Mouse (Mus musculus) hindbrain, embryonic 16.5 days (tissue): Measurements from ENCODE around the gene Manba. TPM values are rescaled to one million over a fixed set of nuclear protein-coding genes. Genes with fewer than 3 reads are reported as not detected.

Experiments
- ATAC-seq: fragments of 200-750 bp; cut with Nextera tagmentation; 2 replicates; pipeline ENCODE4 v1.8.0; 2017; ENCODE audit warnings: moderate TSS enrichment, moderate library complexity
- H3K27ac ChIP-seq: fragments of 300-500 bp; sonication (generic); 2 replicates; pipeline ENCODE4 v1.5.1; 2014; ENCODE audit warnings: low read depth, mild to moderate bottlenecking, control low read depth, low read length, moderate library complexity
- H3K27me3 ChIP-seq: fragments of 300-500 bp; sonication (generic); replicated peaks from 2 replicates; pipeline ENCODE4 v1.6.1; 2014; ENCODE audit warnings: low read length; ENCODE audit not compliant: control insufficient read depth, insufficient read depth
- H3K36me3 ChIP-seq: fragments of 300-500 bp; sonication (generic); 2 replicates; pipeline ENCODE4 v1.6.1; 2014; ENCODE audit warnings: mild to moderate bottlenecking, low read length, moderate library complexity, mixed read lengths; ENCODE audit not compliant: control insufficient read depth, insufficient read depth
- H3K4me1 ChIP-seq: fragments of 300-500 bp; sonication (generic); 2 replicates; pipeline ENCODE4 v1.6.1; 2014; ENCODE audit warnings: low read depth, low read length; ENCODE audit not compliant: control insufficient read depth, insufficient read depth
- H3K4me2 ChIP-seq: fragments of 300-500 bp; sonication (generic); 2 replicates; pipeline ENCODE4 v1.6.1; 2014; ENCODE audit warnings: mild to moderate bottlenecking, low read length, control low read depth, moderate library complexity
- H3K4me3 ChIP-seq: fragments of 300-500 bp; sonication (generic); 2 replicates; pipeline ENCODE4 v1.5.1; 2014; ENCODE audit warnings: mild to moderate bottlenecking, low read length, control low read depth, moderate library complexity
- H3K9ac ChIP-seq: fragments of 300-500 bp; sonication (generic); 2 replicates; pipeline ENCODE4 v1.6.1; 2014; ENCODE audit warnings: low read depth, mild to moderate bottlenecking, control low read depth, low read length, moderate library complexity
- H3K9me3 ChIP-seq: fragments of 300-500 bp; sonication (generic); 2 replicates; pipeline ENCODE4 v1.6.1; 2014; ENCODE audit warnings: mild to moderate bottlenecking, low read length, moderate library complexity; ENCODE audit not compliant: control insufficient read depth
- WGBS: fragments of 180-500 bp; shearing (Covaris S2); extraction: QIAGEN DNeasy Blood & Tissue Kit; methylation state at CpG from one replicate; pipeline ENCODE4 v1.1.7; 2014; 5-methylcytosine and 5-hydroxymethylcytosine counted together
- polyA plus RNA-seq: library from polyadenylated mRNA; unstranded; fragments of >200 nt; fragmentation: Nextera tagmentation; extraction: Ambion mirVana; gene quantifications from 2 replicates; pipeline ENCODE4 v1.2.1, GENCODE M21; 2015

Gene Manba
- polyA plus RNA-seq, 1 experiment from 2014 or later: 9.0 TPM

- Histone ChIP-seq H3K27ac (no peak overlapping the region), H3K4me2 (no peak overlapping the region)
- 91% methylated on average over 5 of the region's 5 CpGs for WGBS
These were observed 13.5 kb downstream of the Manba start for GRCm38 (mm10) chr3:135498891-135499290.

GRCm38 (mm10) chr3:135503160-135503559, 17.7 kb downstream of the Manba start:
- no peak overlapping the region for H3K4me2 ChIP-seq
- H3K9ac ChIP-seq: no peak overlapping the region
- no peak for ATAC-seq
- no peak overlapping the region for H3K4me3 ChIP-seq
- no peaks in the 10 kb centered on the region for H3K4me1 ChIP-seq
- WGBS: 92% methylated on average over 5 of the region's 5 CpGs
- H3K9me3 ChIP-seq: no peaks in the 10 kb centered on the region
- no peaks in the 10 kb centered on the region for H3K27me3 ChIP-seq
- no peak overlapping the region for H3K27ac ChIP-seq
- H3K36me3 ChIP-seq: no peaks in the 10 kb centered on the region

More at GRCm38 (mm10) chr3:135498891-135499290, 13.5 kb downstream of the Manba start:
- Histone ChIP-seq H3K9me3 (no peaks in the 10 kb centered on the region; the same call in 1 of the 2 replicates), H3K4me1 (no peaks in the 10 kb centered on the region), H3K36me3 (no peaks in the 10 kb centered on the region), H3K9ac (no peak overlapping the region), H3K27me3 (no peaks in the 10 kb centered on the region), H3K4me3 (no peak overlapping the region)
- no peak for ATAC-seq

GRCm38 (mm10) chr3:135505369-135505909, 20.0 kb downstream of the Manba start:
- Histone ChIP-seq H3K9ac (no peak overlapping the region), H3K27me3 (no peaks in the 10 kb centered on the region), H3K4me1 (no peaks in the 10 kb centered on the region), H3K9me3 (no peaks in the 10 kb centered on the region), H3K36me3 (no peaks in the 10 kb centered on the region), H3K4me3 (no peak overlapping the region), H3K27ac (no peak overlapping the region), H3K4me2 (no peak overlapping the region)
- no peak for ATAC-seq
- WGBS: 58% methylated on average over 10 of the region's 10 CpGs

GRCm38 (mm10) chr3:135505916-135506482, 20.6 kb downstream of the Manba start:
- ATAC-seq: no peak
- no peaks in the 10 kb centered on the region for H3K36me3 ChIP-seq
- WGBS: 90% methylated on average over 13 of the region's 13 CpGs
- H3K27me3 ChIP-seq: no peaks in the 10 kb centered on the region
- no peaks in the 10 kb centered on the region for H3K9me3 ChIP-seq
- H3K27ac ChIP-seq: no peak overlapping the region
- H3K4me3 ChIP-seq: no peak overlapping the region
- no peaks in the 10 kb centered on the region for H3K4me1 ChIP-seq
- no peak overlapping the region for H3K9ac ChIP-seq
- H3K4me2 ChIP-seq: no peak overlapping the region

- Histone ChIP-seq H3K27ac (no peak overlapping the region), H3K9ac (no peak overlapping the region), H3K4me1 (no peaks in the 10 kb centered on the region), H3K36me3 (no peaks in the 10 kb centered on the region), H3K27me3 (no peaks in the 10 kb centered on the region), H3K4me3 (no peak overlapping the region), H3K9me3 (no peaks in the 10 kb centered on the region), H3K4me2 (no peak overlapping the region)
- no peak for ATAC-seq
- 90% methylated on average over 7 of the region's 7 CpGs for WGBS
These were observed 22.1 kb downstream of the Manba start for GRCm38 (mm10) chr3:135507506-135507905.

- Histone ChIP-seq H3K4me2 (no peak overlapping the region), H3K4me1 (no peaks in the 10 kb centered on the region), H3K27ac (no peak overlapping the region), H3K9me3 (no peaks in the 10 kb centered on the region), H3K27me3 (no peaks in the 10 kb centered on the region), H3K9ac (no peak overlapping the region), H3K4me3 (no peak overlapping the region), H3K36me3 (no peaks in the 10 kb centered on the region)
- WGBS: 88% methylated on average over 1 of the region's 1 CpGs
- ATAC-seq: no peak
These were observed 22.8 kb downstream of the Manba start for GRCm38 (mm10) chr3:135508191-135508590.

- Histone ChIP-seq H3K9ac (no peak overlapping the region), H3K4me1 (0 out of 2 replicates have a peak, but pooled peaks cover 3% of the 10 kb centered on the region), H3K27ac (no peak overlapping the region), H3K4me3 (no peak overlapping the region), H3K9me3 (no peaks in the 10 kb centered on the region), H3K36me3 (no peaks in the 10 kb centered on the region), H3K27me3 (no peaks in the 10 kb centered on the region), H3K4me2 (no peak overlapping the region)
- ATAC-seq: no peak
- 87% methylated on average over 3 of the region's 3 CpGs for WGBS
These were observed 25.0 kb downstream of the Manba start for GRCm38 (mm10) chr3:135510372-135510771.

GRCm38 (mm10) chr3:135511683-135512082, 26.3 kb downstream of the Manba start:
- no peak overlapping the region for H3K4me2 ChIP-seq
- no peak overlapping the region for H3K4me3 ChIP-seq
- WGBS: 52% methylated on average over 11 of the region's 11 CpGs
- no peaks in the 10 kb centered on the region for H3K36me3 ChIP-seq
- no peak overlapping the region for H3K9ac ChIP-seq
- H3K9me3 ChIP-seq: no peaks in the 10 kb centered on the region
- 0 out of 2 replicates have a peak, but pooled peaks cover 3% of the 10 kb centered on the region for H3K4me1 ChIP-seq
- 0 out of 2 replicates have a peak, but pooled peaks have one; percentile 55 for ATAC-seq
- no peaks in the 10 kb centered on the region for H3K27me3 ChIP-seq
- no peak overlapping the region for H3K27ac ChIP-seq

- Histone ChIP-seq H3K4me1 (0 out of 2 replicates have a peak, but pooled peaks cover 3% of the 10 kb centered on the region), H3K4me2 (peak overlapping the region; percentile 14), H3K36me3 (no peaks in the 10 kb centered on the region), H3K27me3 (no peaks in the 10 kb centered on the region), H3K9ac (no peak overlapping the region), H3K27ac (no peak overlapping the region), H3K4me3 (0 out of 2 replicates have a peak overlapping the region, but pooled peaks have one; percentile 2), H3K9me3 (no peaks in the 10 kb centered on the region)
- ATAC-seq: peak; percentile 76; the same call in 1 of the 2 replicates
- 33% methylated on average over 11 of the region's 11 CpGs for WGBS
These were observed 27.9 kb downstream of the Manba start for GRCm38 (mm10) chr3:135513270-135513669.
